Mouse (Mus musculus) myocyte (in vitro differentiated cells): Measurements from ENCODE around the gene Spag6l.

Experiments used
- CEBPB ChIP-seq: IDR thresholded peaks from 2 replicates; pipeline ENCODE4 v1.6.1; 2011; ENCODE audit warnings: mild to moderate bottlenecking, moderate library complexity; ENCODE audit not compliant: poor library complexity, insufficient read depth, severe bottlenecking
- MYOD1 ChIP-seq, 3 experiments: IDR thresholded peaks; one replicate each; pipeline ENCODE4 v1.6.1; 2011; ENCODE audit warnings: control low read depth in 2 of 3, low read depth in 2 of 3, mild to moderate bottlenecking in 2 of 3, moderate library complexity in 1 of 3; ENCODE audit not compliant: insufficient read length in 2 of 3, control insufficient read depth in 1 of 3
- POLR2A ChIP-seq: IDR thresholded peaks from one replicate; pipeline ENCODE4 v1.6.1; 2011; ENCODE audit warnings: low read depth, mild to moderate bottlenecking, control low read depth, moderate library complexity; ENCODE audit not compliant: insufficient read length
- SRF ChIP-seq: IDR thresholded peaks from one replicate; pipeline ENCODE4 v1.6.1; 2011; ENCODE audit warnings: low read depth; ENCODE audit not compliant: control insufficient read depth, insufficient read length
- TCF12 ChIP-seq: IDR thresholded peaks from one replicate; pipeline ENCODE4 v1.6.1; 2011; ENCODE audit warnings: mild to moderate bottlenecking, control low read depth; ENCODE audit not compliant: poor library complexity, insufficient read depth, severe bottlenecking

- TF ChIP-seq TCF12 (no peak), MYOD1 (IDR thresholded peaks at IDR 0.05; ENCODE audit: control insufficient read depth in 1 of 3, insufficient read length in 2 of 3, low read depth in 2 of 3) (no peak), SRF (no peak), POLR2A (no peak), CEBPB (no peak)
These were observed 23.2 kb upstream of the Spag6l start for GRCm38 (mm10) chr16:16852411-16852810.
